Mouse (Mus musculus) layer of hippocampus, postnatal 25 days (tissue): ENCODE measurements around the gene Fam76b. TPM values are rescaled to one million over a fixed set of nuclear protein-coding genes. Genes with fewer than 3 reads are reported as not detected.

Source experiments
- total RNA-seq, 2 experiments: library from RNA; stranded (reverse); gene quantifications; 2 replicates each; pipeline ENCODE4 v1.2.3; 2021

Gene Fam76b
- total RNA-seq, 2 experiments from 2014 or later, result 15.7 to 21.8 TPM

Other genes with a start within 250 kb of the Fam76b start
- gene Mtmr2, start 79.3 kb upstream of the Fam76b start, total RNA-seq, result 10 to 100 TPM; 54.8 to 62.2 TPM
- 10 to 100 TPM; 15.6 to 21.2 TPM for gene Cep57, start 609 bp upstream of the Fam76b start, total RNA-seq